Mouse (Mus musculus) MEL (cell line): Measurements from ENCODE around the gene Cdc34. TPM values are rescaled to one million over a fixed set of nuclear protein-coding genes. Genes with fewer than 3 reads are reported as not detected.

ENCODE experiments used
- DNase-seq: peaks from one replicate; pipeline ENCODE4 v3.0.0; 2011; ENCODE audit warnings: low read depth, low spot score
- H3K27ac ChIP-seq: 2 replicates; pipeline ENCODE4 v1.5.1; 2012; ENCODE audit warnings: low read depth, mild to moderate bottlenecking, control low read depth, low read length, moderate library complexity; ENCODE audit not compliant: control insufficient read depth
- H3K27me3 ChIP-seq, 2 experiments: fragments of 150-350 bp in 1 of 2; sonication (generic) in 1 of 2; 2 replicates each; pipeline ENCODE4 v1.6.1; 2012; ENCODE audit warnings: low read length in 2 of 2, mild to moderate bottlenecking in 2 of 2, improper control_type of control experiment in 1 of 2, moderate library complexity in 1 of 2; ENCODE audit not compliant: insufficient read depth in 2 of 2, control insufficient read depth in 1 of 2
- H3K36me3 ChIP-seq, 2 experiments: 2 replicates each; pipeline ENCODE4 v1.6.1; 2012 to 2014; ENCODE audit warnings: low read length in 2 of 2, improper control_type of control experiment in 1 of 2, inconsistent platforms in 1 of 2, mild to moderate bottlenecking in 1 of 2; ENCODE audit not compliant: insufficient read depth in 2 of 2, control insufficient read depth in 1 of 2
- H3K4me1 ChIP-seq, 2 experiments: fragments of 150-350 bp in 1 of 2; sonication (generic) in 1 of 2; 2 replicates each; pipeline ENCODE4 v1.6.1; 2012; ENCODE audit warnings: low read length in 2 of 2, improper control_type of control experiment in 1 of 2, mild to moderate bottlenecking in 1 of 2; ENCODE audit not compliant: insufficient read depth in 2 of 2, control insufficient read depth in 1 of 2
- H3K4me3 ChIP-seq, 2 experiments: fragments of 150-350 bp in 1 of 2; sonication (generic) in 1 of 2; 2 replicates each; pipeline ENCODE4 v1.5.1; 2012; ENCODE audit warnings: low read depth in 2 of 2, low read length in 2 of 2, mild to moderate bottlenecking in 2 of 2, moderate library complexity in 2 of 2, control low read depth in 1 of 2, improper control_type of control experiment in 1 of 2; ENCODE audit not compliant: control insufficient read depth in 1 of 2, insufficient read depth in 1 of 2
- H3K79me2 ChIP-seq: 2 replicates; pipeline ENCODE4 v1.6.1; 2012; ENCODE audit warnings: mild to moderate bottlenecking, low read length, moderate library complexity; ENCODE audit not compliant: control insufficient read depth, poor library complexity, insufficient read depth
- H3K9ac ChIP-seq: 2 replicates; pipeline ENCODE4 v1.6.1; 2012; ENCODE audit warnings: low read depth, mild to moderate bottlenecking, control low read depth, low read length, moderate library complexity; ENCODE audit not compliant: control insufficient read depth, poor library complexity, severe bottlenecking
- H3K9me3 ChIP-seq: fragments of 150-350 bp; sonication (generic); replicated peaks from 2 replicates; pipeline ENCODE4 v1.6.1; 2012; ENCODE audit warnings: mild to moderate bottlenecking, low read length, improper control_type of control experiment, moderate library complexity; ENCODE audit not compliant: insufficient read depth
- CHD1 ChIP-seq: IDR thresholded peaks from 2 replicates; pipeline ENCODE4 v1.6.1; 2012; ENCODE audit warnings: low read depth, mild to moderate bottlenecking, inconsistent platforms, low read length, improper control_type of control experiment
- CHD2 ChIP-seq: IDR thresholded peaks from 2 replicates; pipeline ENCODE4 v1.6.1; 2011; ENCODE audit warnings: low read length, improper control_type of control experiment
- CTCF ChIP-seq, 3 experiments: IDR thresholded peaks in 2 of 3; conservative IDR thresholded peaks in 1 of 3; 2 replicates each; pipeline ENCODE4 v1.5.1; 2011 to 2012; ENCODE audit warnings: low read length in 3 of 3, low read depth in 2 of 3, mild to moderate bottlenecking in 2 of 3, improper control_type of control experiment in 1 of 3, inconsistent platforms in 1 of 3, mixed read lengths in 1 of 3, moderate library complexity in 1 of 3; ENCODE audit not compliant: control insufficient read depth in 1 of 3, insufficient read depth in 1 of 3, poor library complexity in 1 of 3, severe bottlenecking in 1 of 3
- ELF1 ChIP-seq: IDR thresholded peaks from 2 replicates; pipeline ENCODE4 v1.6.1; 2014; ENCODE audit warnings: low read depth, mild to moderate bottlenecking, inconsistent platforms, low read length, improper control_type of control experiment, moderate library complexity
- EP300 ChIP-seq, 2 experiments: IDR thresholded peaks; 2 replicates each; pipeline ENCODE4 v1.6.1; 2011; ENCODE audit warnings: improper control_type of control experiment in 2 of 2, low read length in 2 of 2, low read depth in 1 of 2, mild to moderate bottlenecking in 1 of 2
- MXI1 ChIP-seq: IDR thresholded peaks from 2 replicates; pipeline ENCODE4 v1.6.1; 2011; ENCODE audit warnings: mild to moderate bottlenecking, low read depth, low read length, improper control_type of control experiment
- MYC ChIP-seq: IDR thresholded peaks from 2 replicates; pipeline ENCODE4 v1.6.1; 2011; ENCODE audit warnings: low read depth, mild to moderate bottlenecking, low read length, improper control_type of control experiment, moderate library complexity
- NRF1 ChIP-seq: IDR thresholded peaks from 2 replicates; pipeline ENCODE4 v1.6.1; 2014; ENCODE audit warnings: low read depth, mild to moderate bottlenecking, inconsistent platforms, low read length, improper control_type of control experiment, moderate library complexity; ENCODE audit not compliant: poor library complexity, insufficient read depth, severe bottlenecking
- SIN3A ChIP-seq: IDR thresholded peaks from 2 replicates; pipeline ENCODE4 v1.6.1; 2012; ENCODE audit warnings: low read length, improper control_type of control experiment, inconsistent platforms
- TAL1 ChIP-seq: IDR thresholded peaks from 2 replicates; pipeline ENCODE4 v1.6.1; 2012; ENCODE audit warnings: mild to moderate bottlenecking, inconsistent platforms, low read length, moderate library complexity, mixed read lengths
- TBP ChIP-seq: IDR thresholded peaks from 2 replicates; pipeline ENCODE4 v1.8.0; 2011; ENCODE audit warnings: low read depth, low read length, improper control_type of control experiment
- TCF12 ChIP-seq: IDR thresholded peaks from 2 replicates; pipeline ENCODE4 v1.6.1; 2014; ENCODE audit warnings: low read depth, mild to moderate bottlenecking, inconsistent platforms, low read length, improper control_type of control experiment, moderate library complexity
- UBTF ChIP-seq: IDR thresholded peaks from 2 replicates; pipeline ENCODE4 v1.6.1; 2012; ENCODE audit warnings: low read depth, mild to moderate bottlenecking, inconsistent platforms, low read length, improper control_type of control experiment, moderate library complexity, borderline replicate concordance; ENCODE audit not compliant: insufficient read depth
- ZNF384 ChIP-seq: IDR thresholded peaks from 2 replicates; pipeline ENCODE4 v1.6.1; 2012; ENCODE audit warnings: low read depth, mild to moderate bottlenecking, inconsistent platforms, low read length, improper control_type of control experiment
- polyA plus RNA-seq, 2 experiments: library from polyadenylated mRNA; stranded (reverse) in 1 of 2; unstranded in 1 of 2; fragments of >175 nt in 1 of 2; fragments of >200 nt in 1 of 2; gene quantifications; 2 replicates each; pipeline versions ENCODE4 v1.2.1 to v1.2.4; 2012; ENCODE audit warnings: low replicate concordance in 2 of 2, low read depth in 1 of 2; ENCODE audit not compliant: insufficient read length in 2 of 2, insufficient read depth in 1 of 2, missing spikeins in 1 of 2
- total RNA-seq: library from RNA; depleted of rRNA; stranded (reverse); fragments of 300-350 nt; gene quantifications from 2 replicates; pipeline ENCODE4 v1.2.3, GENCODE M21; 2012

The Cdc34 gene
- total and polyA plus RNA-seq, 3 experiments, result 318 to 422 (median 417) TPM

DNA sequence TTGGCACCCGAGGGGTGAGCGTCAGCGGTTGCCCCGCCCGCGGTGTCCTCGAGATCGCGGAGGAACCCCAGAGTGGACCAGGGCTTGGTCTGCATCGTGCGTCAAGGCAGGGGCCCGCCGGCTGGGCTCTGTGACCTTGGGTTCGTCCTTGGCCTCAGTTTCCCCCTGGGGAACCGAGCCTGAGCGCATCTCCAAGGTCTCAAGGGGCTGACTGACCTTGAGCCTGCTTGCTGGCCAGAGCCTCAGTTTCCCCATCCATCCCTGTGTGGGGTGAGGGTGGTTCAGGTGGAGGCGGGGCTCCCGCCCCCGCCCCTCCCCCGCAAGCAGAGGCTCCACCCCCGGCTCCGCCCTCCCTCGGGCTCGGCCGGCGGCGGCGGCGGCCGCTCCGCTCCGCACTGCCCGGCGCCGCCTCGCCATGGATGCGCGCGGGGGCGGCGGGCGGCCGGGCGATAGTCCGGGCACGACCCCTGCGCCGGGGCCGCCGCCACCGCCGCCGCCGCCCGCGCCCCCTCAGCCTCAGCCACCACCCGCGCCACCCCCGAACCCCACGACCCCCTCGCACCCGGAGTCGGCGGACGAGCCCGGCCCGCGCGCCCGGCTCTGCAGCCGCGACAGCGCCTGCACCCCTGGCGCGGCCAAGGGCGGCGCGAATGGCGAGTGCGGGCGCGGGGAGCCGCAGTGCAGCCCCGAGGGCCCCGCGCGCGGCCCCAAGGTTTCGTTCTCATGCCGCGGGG lies 34.4 kb downstream of the Cdc34 start, which contains the start of gene Hcn2:
Gene Hcn2, plus strand, starts transcription at position 381 of the 734 bp plus-strand sequence.
- peaks cover 0 to 6% of the 10 kb centered on the region in 2 experiments; a peak in 2 of 4 replicates for H3K36me3 ChIP-seq
- no peak for DNase-seq
- no peak for TF ChIP-seq CHD2
- no peak for TF ChIP-seq CHD1
- TF ChIP-seq MYC, result no peak
- H3K79me2 ChIP-seq, result no peaks in the 10 kb centered on the region
- peak within 1 kb of the TSS; percentile 54 to 63; a peak in 3 of 4 replicates for H3K4me3 ChIP-seq
- no peak within 1 kb of the TSS for H3K27ac ChIP-seq
- peak within 1 kb of the TSS; percentile 56 for H3K9ac ChIP-seq
- peaks cover 0 to 9% of the 10 kb centered on the region in 2 experiments; a peak in 2 of 4 replicates for H3K4me1 ChIP-seq
- H3K9me3 ChIP-seq, result no peaks in the 10 kb centered on the region
- peaks cover 0 to 2% of the 10 kb centered on the region in 2 experiments; a peak in 2 of 4 replicates for H3K27me3 ChIP-seq

DNA sequence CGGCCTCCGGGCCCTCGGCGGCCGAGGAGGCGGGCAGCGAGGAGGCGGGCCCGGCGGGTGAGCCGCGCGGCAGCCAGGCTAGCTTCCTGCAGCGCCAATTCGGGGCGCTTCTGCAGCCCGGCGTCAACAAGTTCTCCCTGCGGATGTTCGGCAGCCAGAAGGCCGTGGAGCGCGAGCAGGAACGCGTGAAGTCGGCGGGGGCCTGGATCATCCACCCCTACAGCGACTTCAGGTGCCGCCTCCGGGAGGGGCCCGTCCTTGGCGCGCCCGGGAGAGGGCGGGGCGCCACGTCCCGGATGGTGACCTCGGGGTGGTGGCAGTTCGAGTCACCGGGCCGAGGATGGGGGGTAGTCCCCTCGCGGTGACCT lies 35.0 kb downstream of the Cdc34 start:
- no peaks in the 10 kb centered on the region for H3K79me2 ChIP-seq
- peak overlapping the region; percentile 56 for H3K9ac ChIP-seq
- peak; percentile 48 for DNase-seq
- H3K4me3 ChIP-seq, result peak overlapping the region; percentile 54 to 63; a peak in 3 of 4 replicates
- H3K27me3 ChIP-seq, result peaks cover 0 to 2% of the 10 kb centered on the region in 2 experiments; a peak in 2 of 4 replicates
- no peaks in the 10 kb centered on the region for H3K9me3 ChIP-seq
- TF ChIP-seq TBP (no peak), ZNF384 (no peak), TCF12 (no peak), ELF1 (no peak), NRF1 (no peak), CTCF (IDR thresholded peaks at IDR 0.05 in 2 of 3, conservative IDR thresholded peaks at IDR 0.05 in 1 of 3; ENCODE audit: control insufficient read depth in 1 of 3, insufficient read depth in 1 of 3, low read depth in 2 of 3, low read length in 3 of 3, poor library complexity in 1 of 3, severe bottlenecking in 1 of 3) (no peak)
- no peak overlapping the region for H3K27ac ChIP-seq
- H3K36me3 ChIP-seq, result peaks cover 0 to 6% of the 10 kb centered on the region in 2 experiments; a peak in 2 of 4 replicates
- peaks cover 0 to 8% of the 10 kb centered on the region in 2 experiments; a peak in 2 of 4 replicates for H3K4me1 ChIP-seq

DNA sequence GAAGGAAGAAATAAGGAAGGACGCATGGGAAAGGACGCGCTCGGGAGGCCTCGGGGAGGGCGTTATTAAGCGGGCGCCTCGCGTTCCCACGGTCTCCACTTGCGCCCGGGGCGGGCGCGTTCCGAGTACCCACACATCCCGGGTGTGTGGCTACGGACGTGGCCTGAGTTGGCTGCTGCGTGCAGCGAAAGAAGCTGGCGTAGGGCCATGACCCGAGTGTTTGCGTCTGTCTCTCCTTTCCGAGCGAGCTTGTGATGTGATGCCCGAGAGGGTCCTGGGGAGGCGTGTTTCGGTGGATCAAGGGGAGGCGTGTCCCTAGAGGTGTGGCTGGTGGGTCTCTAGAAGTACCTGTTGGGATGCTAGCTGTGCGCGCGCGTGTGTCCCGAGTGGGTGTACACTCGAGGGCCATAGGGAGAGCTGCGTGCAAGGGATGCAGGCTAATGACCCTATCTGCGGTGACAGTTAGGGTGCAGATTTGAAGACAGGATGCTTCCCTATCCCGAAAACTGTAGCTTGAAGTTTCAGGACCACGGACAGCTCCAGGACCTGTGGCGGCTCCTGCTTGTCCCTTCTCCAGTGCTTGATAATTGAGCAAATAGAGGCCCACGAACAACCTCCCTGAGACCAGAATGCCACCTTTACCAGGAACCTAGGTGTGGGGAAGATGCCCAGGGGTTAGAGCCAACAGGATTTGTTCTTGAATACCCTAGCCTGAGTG lies 35.8 kb downstream of the Cdc34 start:
- Histone ChIP-seq H3K27ac (no peak overlapping the region), H3K9ac (no peak overlapping the region), H3K36me3 (peaks cover 0 to 2% of the 10 kb centered on the region in 2 experiments; a peak in 2 of 4 replicates), H3K79me2 (no peaks in the 10 kb centered on the region), H3K4me1 (peaks cover 0 to 3% of the 10 kb centered on the region in 2 experiments; a peak in 2 of 4 replicates), H3K4me3 (no peak overlapping the region), H3K9me3 (no peaks in the 10 kb centered on the region), H3K27me3 (peaks cover 0 to 2% of the 10 kb centered on the region in 2 experiments; a peak in 2 of 4 replicates)
- no peak for TF ChIP-seq TAL1
- TF ChIP-seq SIN3A, result peak; percentile 95
- no peak for TF ChIP-seq UBTF
- no peak for TF ChIP-seq EP300 (IDR thresholded peaks at IDR 0.05; ENCODE audit: low read depth in 1 of 2, low read length in 2 of 2)
- TF ChIP-seq CHD2, result no peak
- TF ChIP-seq MXI1, result peak; percentile 84
- peak; percentile 89 for DNase-seq
